Mouse (Mus musculus): Measurements from ENCODE around the gene Rpusd2.
A peak's percentile ranks its signal among the peaks of the same experiment; 100 is the strongest.

DNA sequence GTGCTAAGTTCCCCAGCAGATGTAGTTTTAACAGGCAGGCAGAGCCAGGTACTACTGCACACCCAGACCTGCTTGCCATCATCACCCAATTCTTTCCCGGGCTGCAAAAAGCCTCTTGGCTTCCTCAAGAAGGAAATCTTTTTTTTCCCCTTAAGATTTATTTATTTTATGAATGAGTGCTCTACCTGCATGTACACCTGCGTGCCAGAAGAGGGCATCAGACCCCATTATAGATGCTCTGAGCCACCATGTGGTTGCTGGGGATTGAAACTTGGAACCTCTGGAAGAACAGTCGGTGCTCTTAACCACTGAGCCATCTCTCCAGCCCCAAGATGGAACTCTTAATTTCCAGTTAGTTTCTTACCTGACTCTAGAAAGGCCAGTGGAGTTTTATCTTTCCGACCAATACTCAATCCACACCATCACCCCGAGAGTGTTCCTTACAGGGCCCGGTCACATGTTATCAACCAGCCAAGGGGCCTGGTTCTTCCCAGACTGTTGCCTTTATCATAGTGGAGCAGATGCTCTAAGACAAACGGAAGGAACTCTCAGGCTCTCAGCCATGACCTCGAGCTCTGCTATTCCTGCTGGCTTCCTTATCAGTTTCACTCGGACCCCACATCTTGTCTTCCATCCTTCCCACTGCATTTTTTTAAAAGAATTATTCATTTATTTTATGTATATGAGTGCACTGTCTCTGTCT is 9.9 kb upstream of the Rpusd2 start:
- TF ChIP-seq CTCF (IDR thresholded peaks at IDR 0.05 in 2 of 3, conservative IDR thresholded peaks at IDR 0.05 in 1 of 3; ENCODE audit: control insufficient read depth in 1 of 3, insufficient read depth in 1 of 3, low read depth in 2 of 3, low read length in 3 of 3, poor library complexity in 1 of 3, severe bottlenecking in 1 of 3) (peak in 2 of 3 experiments; percentile 18 to 21; a peak in 1 of 6 replicates), POLR2A (IDR thresholded peaks at IDR 0.05; ENCODE audit: control insufficient read depth in 1 of 2, insufficient read depth in 1 of 2, low read depth in 1 of 2, low read length in 2 of 2, poor library complexity in 1 of 2) (no peak), EP300 (IDR thresholded peaks at IDR 0.05; ENCODE audit: low read depth in 1 of 2, low read length in 2 of 2) (peak; percentile 91 to 96), TBP (IDR thresholded peaks at IDR 0.05; ENCODE audit: low read depth, low read length) (no peak), HCFC1 (IDR thresholded peaks at IDR 0.05; ENCODE audit: low read depth, low read length) (no peak), POLR2AphosphoS5 (IDR thresholded peaks at IDR 0.05; ENCODE audit: borderline replicate concordance, low read depth, low read length) (no peak)

Measured in MEL (cell line).